Comparison of ENCODE assay signal across 16 mouse cellular contexts in the genomic region with DNA sequence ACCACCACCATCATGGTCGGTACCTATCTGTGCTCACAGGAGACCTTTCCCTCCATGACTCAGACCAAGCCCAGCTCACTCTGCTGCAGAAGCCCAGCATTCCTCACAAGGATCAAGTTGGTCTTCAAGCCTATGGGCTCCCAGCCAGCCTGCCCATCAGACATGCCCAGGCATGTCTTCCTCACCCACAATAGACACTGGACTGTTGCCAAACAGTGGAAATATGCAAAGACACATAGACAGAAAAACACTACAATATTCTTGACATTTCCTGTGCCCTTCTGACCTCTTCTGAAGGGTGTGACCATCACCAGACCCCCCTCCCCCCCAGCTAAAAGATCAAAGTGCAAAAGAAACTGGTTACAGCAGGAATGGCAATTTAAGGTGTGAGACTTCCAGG. TPM values are rescaled to one million over a fixed set of nuclear protein-coding genes. Genes with fewer than 3 reads are reported as not detected.
DNase-seq lines count a peak whose midpoint lies in the region; ATAC-seq and TF ChIP-seq lines count a peak whose summit lies in the region.
"Had no signal": no experiment of that assay in that cellular context is flagged by ENCODE, and none has a peak within 500 bp of the region (broad histone marks: within the 10 kb centered on the region; RNA-seq: fewer than 3 reads in every experiment).

No protein-coding gene starts in this region.

- H3K4me2 ChIP-seq in hindbrain, postnatal 0 days (ENCODE audit: low read depth, low read length) = no peak overlapping the region
- H3K4me2 ChIP-seq in intestine, postnatal 0 days (replicated peaks; ENCODE audit: low read depth) = no peak overlapping the region
- no peak overlapping the region for H3K4me2 ChIP-seq in midbrain, embryonic 14.5 days (ENCODE audit: low read length)
- H3K4me2 ChIP-seq: heart, embryonic 15.5 days; hindbrain, embryonic 14.5 days; liver, embryonic 15.5 days had no signal

- H3K9me3 ChIP-seq in hindbrain, embryonic 10.5 days = no peaks in the 10 kb centered on the region
- no peaks in the 10 kb centered on the region for H3K9me3 ChIP-seq in hindbrain, postnatal 0 days (ENCODE audit: low read length)
- no peaks in the 10 kb centered on the region for H3K9me3 ChIP-seq in intestine, postnatal 0 days (ENCODE audit: control insufficient read depth)
- H3K9me3 ChIP-seq in midbrain, embryonic 14.5 days (ENCODE audit: control insufficient read depth, low read length) = no peaks in the 10 kb centered on the region
- H3K9me3 ChIP-seq: heart, embryonic 15.5 days; liver, embryonic 15.5 days had no signal

- TF ChIP-seq CTCF in hindbrain, postnatal 0 days (IDR thresholded peaks at IDR 0.05; ENCODE audit: low read depth) = no peak
- no peak for TF ChIP-seq CTCF in intestine, postnatal 0 days (IDR thresholded peaks at IDR 0.05; ENCODE audit: low read depth)

- H3K4me1 ChIP-seq in hindbrain, embryonic 10.5 days (replicated peaks) = peaks cover 54% of the 10 kb centered on the region
- H3K4me1 ChIP-seq in hindbrain, postnatal 0 days (ENCODE audit: insufficient read depth, low read length) = peaks cover 31% of the 10 kb centered on the region
- 0 out of 2 replicates have a peak, but pooled peaks cover 8% of the 10 kb centered on the region for H3K4me1 ChIP-seq in intestine, postnatal 0 days (replicated peaks; ENCODE audit: control insufficient read depth, insufficient read depth, low read length)
- H3K4me1 ChIP-seq in midbrain, embryonic 14.5 days (ENCODE audit: control insufficient read depth, insufficient read depth, low read length) = peaks cover 14% of the 10 kb centered on the region

- WGBS in hindbrain, embryonic 10.5 days = 95% methylated on average over 1 of the region's 1 CpGs
- 91% methylated on average over 1 of the region's 1 CpGs for WGBS in hindbrain, postnatal 0 days
- WGBS in intestine, postnatal 0 days = 73% methylated on average over 1 of the region's 1 CpGs
- 90% methylated on average over 1 of the region's 1 CpGs for WGBS in midbrain, embryonic 14.5 days

- no peak for ATAC-seq in hindbrain, postnatal 0 days
- peak; percentile 46 for ATAC-seq in intestine, postnatal 0 days
- ATAC-seq in midbrain, embryonic 14.5 days (ENCODE audit: low FRiP score, low TSS enrichment) = no peak

- peak overlapping the region; percentile 9; the same call in 1 of the 2 replicates for H3K27ac ChIP-seq in hindbrain, embryonic 10.5 days
- no peak overlapping the region for H3K27ac ChIP-seq in hindbrain, postnatal 0 days
- no peak overlapping the region for H3K27ac ChIP-seq in intestine, postnatal 0 days (ENCODE audit: low read depth, low read length)
- no peak overlapping the region for H3K27ac ChIP-seq in midbrain, embryonic 14.5 days (replicated peaks; ENCODE audit: low read depth, low read length)
- H3K27ac ChIP-seq: heart, embryonic 15.5 days; hindbrain, embryonic 14.5 days; liver, embryonic 15.5 days had no signal

- no peak overlapping the region for H3K9ac ChIP-seq in hindbrain, postnatal 0 days (replicated peaks; ENCODE audit: low read length)
- no peak overlapping the region for H3K9ac ChIP-seq in intestine, postnatal 0 days (ENCODE audit: low read depth, low read length)
- no peak overlapping the region for H3K9ac ChIP-seq in midbrain, embryonic 14.5 days (replicated peaks; ENCODE audit: low read length)
- H3K9ac ChIP-seq: heart, embryonic 15.5 days; hindbrain, embryonic 14.5 days; liver, embryonic 15.5 days had no signal

- no peaks in the 10 kb centered on the region for H3K36me3 ChIP-seq in hindbrain, embryonic 10.5 days
- H3K36me3 ChIP-seq in hindbrain, postnatal 0 days (ENCODE audit: insufficient read depth, low read length) = no peaks in the 10 kb centered on the region
- no peaks in the 10 kb centered on the region for H3K36me3 ChIP-seq in intestine, postnatal 0 days (ENCODE audit: control insufficient read depth, insufficient read depth)
- H3K36me3 ChIP-seq in midbrain, embryonic 14.5 days (ENCODE audit: control insufficient read depth, insufficient read depth, low read length) = no peaks in the 10 kb centered on the region
- H3K36me3 ChIP-seq: heart, embryonic 15.5 days; liver, embryonic 15.5 days had no signal

- no peak overlapping the region for H3K4me3 ChIP-seq in hindbrain, embryonic 10.5 days
- no peak overlapping the region for H3K4me3 ChIP-seq in hindbrain, postnatal 0 days (ENCODE audit: low read length)
- no peak overlapping the region for H3K4me3 ChIP-seq in intestine, postnatal 0 days (ENCODE audit: low read depth, low read length)
- no peak overlapping the region for H3K4me3 ChIP-seq in midbrain, embryonic 14.5 days (replicated peaks; ENCODE audit: low read depth, low read length)
- H3K4me3 ChIP-seq: heart, embryonic 15.5 days; liver, embryonic 15.5 days had no signal

- DNase-seq in hindbrain, embryonic 10.5 days (ENCODE audit: low spot score) = no peak
- DNase-seq in hindbrain, postnatal 0 days (ENCODE audit: low spot score) = no peak
- DNase-seq in 3T3-L1 (ENCODE audit: low read depth, low spot score) (peak; percentile 76), MN1 (ENCODE audit: low spot score) (peak; percentile 45)
- DNase-seq in midbrain, embryonic 14.5 days = no peak
- DNase-seq in frontal cortex, postnatal 25 days (ENCODE audit: low spot score in 2 of 2) = no peak
- DNase-seq in heart, adult 8-10 months (ENCODE audit: low spot score) = no peak
- DNase-seq: cerebellum, adult 8-10 months; gastrocnemius, postnatal 10 days; kidney, postnatal 36 days; left cerebral cortex, postnatal 4 days; spleen, adult 18-20 months had no signal

- H3K27me3 ChIP-seq in hindbrain, embryonic 10.5 days (ENCODE audit: insufficient read depth, poor library complexity, severe bottlenecking) = 0 out of 2 replicates have a peak, but pooled peaks cover 6% of the 10 kb centered on the region
- no peaks in the 10 kb centered on the region for H3K27me3 ChIP-seq in hindbrain, postnatal 0 days (ENCODE audit: insufficient read depth, low read length)
- H3K27me3 ChIP-seq in intestine, postnatal 0 days (replicated peaks; ENCODE audit: control insufficient read depth, insufficient read depth, low read length) = no peaks in the 10 kb centered on the region
- no peaks in the 10 kb centered on the region for H3K27me3 ChIP-seq in midbrain, embryonic 14.5 days (ENCODE audit: control insufficient read depth, insufficient read depth, low read length)
- H3K27me3 ChIP-seq: heart, embryonic 15.5 days; liver, embryonic 15.5 days had no signal

RNA-seq across cellular contexts. Expression of gene Ier5, which starts 43.3 kb away (rescaled TPM):
- polyA plus RNA-seq in hindbrain, embryonic 10.5 days (2016; fragmentation: Nextera tagmentation; extraction: Ambion mirVana) = 4.1 and 7.0 TPM in 2 replicates
- total RNA-seq in hindbrain, postnatal 0 days (2014; rRNA removed) = 51.4 and 60.5 TPM in 2 replicates
- polyA plus RNA-seq in hindbrain, postnatal 0 days (2015; fragmentation: Nextera tagmentation; extraction: Ambion mirVana) = 5.2 and 5.7 TPM in 2 replicates
- polyA plus RNA-seq in intestine, postnatal 0 days (2015; fragmentation: Nextera tagmentation; extraction: Ambion mirVana) = 6.1 and 6.8 TPM in 2 replicates
- polyA plus RNA-seq in midbrain, embryonic 14.5 days (2014; fragmentation: Nextera tagmentation; extraction: Ambion mirVana) = 13.4 TPM in 2 replicates
- total RNA-seq in heart, adult 8-10 months (2022) = 10 to 100 TPM; 10.3 to 22.4 (median 13.3) TPM

Comparison
In these comparisons a context has a peak if more than half of its experiments do, and no peak if none do; other contexts are left out.
1. DNase-seq: peak in 3T3-L1 (single experiment) and MN1 (single experiment); none in hindbrain, embryonic 10.5 days (single experiment), hindbrain, postnatal 0 days (single experiment), midbrain, embryonic 14.5 days (single experiment), frontal cortex, postnatal 25 days (0 of 2) and heart, adult 8-10 months (single experiment).